Mouse (Mus musculus): ENCODE data around the gene Ttll11. TPM values are rescaled to one million over a fixed set of nuclear protein-coding genes. Genes with fewer than 3 reads are reported as not detected.

The Ttll11 gene
- polyA plus RNA-seq, 1 experiment: not detected

DNA sequence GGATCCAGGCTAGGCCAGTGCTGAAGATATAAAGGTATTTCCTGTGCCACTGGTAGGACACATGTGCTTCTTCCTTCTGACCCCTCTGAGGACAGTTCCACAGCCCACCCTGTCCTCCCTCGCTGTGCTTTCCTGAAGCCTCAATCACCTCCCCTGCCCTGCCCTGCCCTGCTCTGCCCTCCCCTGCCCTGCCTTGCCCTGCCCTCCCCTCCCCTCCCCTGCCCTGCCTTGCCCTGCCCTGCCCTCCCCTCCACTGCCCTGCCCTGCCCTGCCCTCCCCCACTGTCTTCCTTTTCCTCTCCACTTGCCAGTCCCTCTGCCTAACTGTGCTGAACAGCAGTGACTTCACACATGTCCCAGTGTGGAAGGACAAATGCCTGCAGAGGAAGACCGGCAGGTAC lies 160.8 kb downstream of the Ttll11 start:
- TF ChIP-seq POLR2A (IDR thresholded peaks at IDR 0.05; ENCODE audit: borderline replicate concordance, low read depth, low read length) (no peak), CTCF (IDR thresholded peaks at IDR 0.05; ENCODE audit: low read depth, low read length) (no peak)
- H3K27ac ChIP-seq (ENCODE audit: insufficient read depth, low read depth, low read length): no peak overlapping the region
- no peaks in the 10 kb centered on the region for H3K4me1 ChIP-seq (ENCODE audit: control insufficient read depth, insufficient read depth, low read length)
- no peak overlapping the region for H3K4me3 ChIP-seq (ENCODE audit: insufficient read depth, low read length)

DNA sequence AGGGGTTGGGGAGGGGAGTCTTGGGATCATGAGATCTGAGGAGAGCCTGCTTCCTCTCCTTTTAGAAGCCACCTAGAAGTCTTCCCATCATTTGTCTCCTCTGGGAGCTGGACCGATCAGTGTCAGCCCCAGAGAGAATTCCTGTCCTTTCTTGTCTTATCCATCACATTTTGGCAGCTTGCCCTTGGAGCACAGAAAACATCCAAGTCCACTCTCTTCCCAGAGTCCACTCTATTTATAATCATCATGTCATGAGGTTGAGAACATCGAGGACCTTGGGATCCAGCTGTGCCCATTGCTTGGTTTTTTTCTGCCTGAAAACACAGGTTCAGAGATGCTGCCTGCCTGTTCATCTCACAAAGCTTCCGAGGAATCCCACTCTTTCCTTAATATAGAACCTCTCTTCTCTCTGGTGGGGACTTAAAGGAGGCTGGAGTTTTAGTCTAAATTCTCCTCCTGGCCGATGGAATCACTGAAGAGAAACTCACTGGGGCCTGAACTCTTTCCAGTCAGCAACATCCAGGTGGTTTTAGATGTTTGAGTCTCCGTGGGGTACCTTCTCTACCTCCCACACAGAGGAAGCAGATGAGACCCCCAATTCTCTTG lies 163.6 kb downstream of the Ttll11 start:
- TF ChIP-seq POLR2A (IDR thresholded peaks at IDR 0.05; ENCODE audit: borderline replicate concordance, low read depth, low read length) (no peak), CTCF (IDR thresholded peaks at IDR 0.05; ENCODE audit: low read depth, low read length) (no peak)
- Histone ChIP-seq H3K4me1 (ENCODE audit: control insufficient read depth, insufficient read depth, low read length) (no peaks in the 10 kb centered on the region), H3K27ac (ENCODE audit: insufficient read depth, low read depth, low read length) (no peak overlapping the region), H3K4me3 (ENCODE audit: insufficient read depth, low read length) (no peak overlapping the region)

DNA sequence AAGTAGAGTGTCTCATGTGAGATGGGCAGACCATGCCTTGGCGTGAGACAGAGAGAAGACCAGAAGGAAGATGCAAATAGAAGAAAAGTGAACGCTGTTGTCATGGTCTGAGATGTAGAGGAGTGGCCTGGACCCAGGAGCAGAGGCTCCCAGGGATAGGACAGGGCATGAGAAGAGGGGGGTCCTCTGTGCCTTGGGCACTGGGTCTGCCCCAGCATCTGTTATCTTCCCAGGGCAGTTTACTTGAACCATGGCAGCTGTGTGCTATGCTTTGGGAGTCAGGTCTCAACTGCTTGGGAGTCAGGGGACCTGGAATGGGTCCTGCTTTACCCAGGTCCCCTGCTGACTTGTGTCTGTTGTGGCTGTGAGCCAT lies 167.2 kb downstream of the Ttll11 start:
- TF ChIP-seq CTCF (IDR thresholded peaks at IDR 0.05; ENCODE audit: low read depth, low read length) (no peak), POLR2A (IDR thresholded peaks at IDR 0.05; ENCODE audit: borderline replicate concordance, low read depth, low read length) (no peak)
- H3K27ac ChIP-seq (ENCODE audit: insufficient read depth, low read depth, low read length): no peak overlapping the region
- no peaks in the 10 kb centered on the region for H3K4me1 ChIP-seq (ENCODE audit: control insufficient read depth, insufficient read depth, low read length)
- H3K4me3 ChIP-seq (ENCODE audit: insufficient read depth, low read length): no peak overlapping the region

DNA sequence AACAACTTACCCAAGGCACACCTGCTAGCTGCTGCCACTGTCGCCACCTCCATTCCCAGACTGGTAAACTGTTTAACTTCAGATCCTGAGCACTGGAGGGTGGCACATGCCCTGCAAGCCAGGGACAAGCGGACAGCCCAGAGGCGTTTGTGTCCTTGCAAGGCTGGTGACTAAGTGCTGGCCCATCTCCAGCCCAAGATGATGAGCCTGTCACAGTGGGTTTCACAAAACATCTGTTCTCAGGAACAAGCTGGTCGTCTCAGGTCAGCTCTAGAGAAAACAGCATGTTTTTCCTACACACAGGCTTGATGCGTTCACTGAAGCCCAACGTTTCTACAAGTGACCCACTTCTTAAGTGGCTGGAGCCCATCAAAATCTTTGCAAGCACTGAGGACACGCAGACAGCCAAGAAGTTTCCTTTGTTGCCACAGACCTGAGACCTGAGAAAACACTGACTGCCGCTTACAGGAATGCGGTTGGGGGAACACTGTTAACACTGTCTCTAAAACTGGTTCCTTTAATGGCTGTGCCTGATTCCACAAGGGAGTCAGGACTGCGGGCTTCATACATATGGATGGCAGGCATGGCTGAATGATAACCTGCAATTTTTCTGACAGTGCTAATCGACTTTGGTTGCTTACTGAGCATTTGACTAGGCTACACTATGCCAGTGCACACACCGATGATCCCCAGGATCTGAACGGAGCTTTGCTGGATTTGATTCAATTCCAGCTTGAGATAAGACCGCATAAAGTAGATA lies 167.7 kb downstream of the Ttll11 start:
- Histone ChIP-seq H3K4me3 (ENCODE audit: insufficient read depth, low read length) (no peak overlapping the region), H3K4me1 (ENCODE audit: control insufficient read depth, insufficient read depth, low read length) (no peaks in the 10 kb centered on the region), H3K27ac (ENCODE audit: insufficient read depth, low read depth, low read length) (no peak overlapping the region)
- TF ChIP-seq POLR2A (IDR thresholded peaks at IDR 0.05; ENCODE audit: borderline replicate concordance, low read depth, low read length): no peak

DNA sequence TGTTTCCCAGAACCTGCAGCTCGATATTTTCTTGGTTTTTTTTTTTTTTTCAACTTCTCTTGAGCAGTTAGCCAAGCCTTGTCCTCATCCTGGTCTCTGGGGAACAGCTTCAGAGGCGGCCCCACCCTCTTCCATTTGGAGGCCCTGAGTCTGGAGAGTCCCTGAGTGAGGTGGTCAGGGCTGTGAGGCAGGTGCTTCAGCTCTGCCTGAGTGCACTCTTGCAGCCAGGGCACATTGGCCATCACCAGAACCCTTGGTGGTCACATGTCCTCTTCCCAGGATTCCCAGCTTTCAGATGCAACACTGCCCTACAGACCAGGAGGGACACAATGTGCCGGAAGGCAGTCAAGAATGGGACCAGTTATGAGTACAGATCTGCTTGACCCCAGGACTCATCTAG lies 169.7 kb downstream of the Ttll11 start:
- no peak for TF ChIP-seq CTCF (IDR thresholded peaks at IDR 0.05; ENCODE audit: low read depth, low read length)
- TF ChIP-seq POLR2A (IDR thresholded peaks at IDR 0.05; ENCODE audit: borderline replicate concordance, low read depth, low read length): no peak
- Histone ChIP-seq H3K4me3 (ENCODE audit: insufficient read depth, low read length) (no peak overlapping the region), H3K27ac (ENCODE audit: insufficient read depth, low read depth, low read length) (no peak overlapping the region), H3K4me1 (ENCODE audit: control insufficient read depth, insufficient read depth, low read length) (no peaks in the 10 kb centered on the region)

DNA sequence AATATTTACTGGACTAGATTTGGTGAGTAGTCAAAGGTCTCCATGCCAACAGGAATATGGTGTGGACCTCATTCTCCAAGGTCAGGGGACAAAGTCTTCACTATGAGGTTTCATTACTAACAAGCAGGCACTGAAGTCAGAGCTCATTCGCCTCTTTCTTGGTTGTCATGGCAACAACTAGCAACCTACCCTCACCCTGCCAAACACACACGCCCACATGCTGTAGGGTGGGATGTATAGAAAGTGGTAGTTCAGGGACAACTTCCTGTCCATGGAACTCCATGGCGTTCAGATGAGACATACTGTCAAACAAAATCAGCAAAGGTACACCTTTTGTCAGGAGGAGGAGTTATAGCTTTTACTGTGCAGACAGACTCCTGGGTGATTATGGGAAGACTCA lies 170.6 kb downstream of the Ttll11 start:
- TF ChIP-seq CTCF (IDR thresholded peaks at IDR 0.05; ENCODE audit: low read depth, low read length) (no peak), POLR2A (IDR thresholded peaks at IDR 0.05; ENCODE audit: borderline replicate concordance, low read depth, low read length) (no peak)
- Histone ChIP-seq H3K4me1 (ENCODE audit: control insufficient read depth, insufficient read depth, low read length) (no peaks in the 10 kb centered on the region), H3K27ac (ENCODE audit: insufficient read depth, low read depth, low read length) (no peak overlapping the region), H3K4me3 (ENCODE audit: insufficient read depth, low read length) (no peak overlapping the region)

DNA sequence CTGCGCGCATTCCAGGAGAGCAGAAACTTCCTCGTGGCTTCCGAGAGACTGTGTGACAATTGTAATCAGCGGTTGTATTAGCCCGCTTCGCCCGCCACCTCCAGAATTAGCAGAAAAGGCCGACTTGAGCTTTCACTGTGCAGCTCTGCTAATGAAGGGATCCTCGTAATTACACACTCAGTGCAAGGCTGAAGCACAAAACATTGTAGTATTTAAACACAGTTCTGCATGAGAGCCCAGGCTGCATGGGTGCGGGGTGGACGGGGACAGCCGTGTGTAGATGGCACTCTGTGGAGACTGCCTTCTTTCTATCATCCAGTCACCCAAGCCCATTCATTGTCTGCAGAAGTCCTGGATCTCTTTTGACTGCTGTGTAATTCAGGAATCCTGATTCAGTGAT lies 173.8 kb downstream of the Ttll11 start:
- no peak overlapping the region for H3K4me3 ChIP-seq (ENCODE audit: insufficient read depth, low read length)
- TF ChIP-seq CTCF (IDR thresholded peaks at IDR 0.05; ENCODE audit: low read depth, low read length): no peak
- no peaks in the 10 kb centered on the region for H3K4me1 ChIP-seq (ENCODE audit: control insufficient read depth, insufficient read depth, low read length)
- H3K27ac ChIP-seq (ENCODE audit: insufficient read depth, low read depth, low read length): no peak overlapping the region

DNA sequence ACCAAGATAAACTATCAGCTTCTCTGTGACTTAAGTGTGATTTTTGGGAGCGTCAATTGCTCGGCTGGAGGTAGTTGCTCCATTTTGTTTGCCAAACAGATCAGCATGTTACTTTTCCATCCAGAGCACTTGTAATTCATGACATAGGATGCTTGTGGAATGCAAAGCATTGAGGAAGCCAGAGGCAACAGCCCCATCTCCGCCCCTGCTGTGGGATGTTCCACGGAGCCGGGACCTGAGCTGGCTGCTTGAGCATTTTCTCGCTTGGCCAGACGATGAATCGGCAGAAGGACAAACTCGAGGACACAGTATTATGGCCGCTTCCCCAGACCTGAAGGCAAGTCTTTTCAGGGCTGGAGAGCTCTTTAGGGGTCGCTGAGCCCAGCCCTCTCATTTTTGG lies 176.6 kb downstream of the Ttll11 start:
- Histone ChIP-seq H3K4me1 (ENCODE audit: control insufficient read depth, insufficient read depth, low read length) (no peaks in the 10 kb centered on the region), H3K27ac (ENCODE audit: insufficient read depth, low read depth, low read length) (no peak overlapping the region), H3K4me3 (ENCODE audit: insufficient read depth, low read length) (no peak overlapping the region)
- TF ChIP-seq POLR2A (IDR thresholded peaks at IDR 0.05; ENCODE audit: borderline replicate concordance, low read depth, low read length): no peak
- TF ChIP-seq CTCF (IDR thresholded peaks at IDR 0.05; ENCODE audit: low read depth, low read length): no peak

DNA sequence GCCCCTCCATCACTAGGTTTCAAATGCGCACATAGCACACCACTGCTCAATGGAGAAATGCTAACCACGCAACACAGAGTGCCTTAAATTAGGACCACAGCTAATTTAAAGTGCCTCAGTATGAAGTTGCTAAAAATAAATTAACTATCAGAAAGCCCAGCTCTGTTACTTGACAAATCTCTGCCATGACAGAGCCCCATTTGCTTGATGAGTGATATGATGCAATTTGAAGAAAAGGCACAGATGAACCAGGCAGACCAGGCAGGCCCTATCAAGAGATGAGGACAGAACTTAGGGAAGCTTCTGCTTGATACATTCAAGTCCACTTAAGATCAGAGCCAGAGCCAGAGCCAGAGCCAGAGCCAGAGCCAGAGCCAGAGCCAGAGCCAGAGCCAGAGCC lies 178.0 kb downstream of the Ttll11 start:
- TF ChIP-seq CTCF (IDR thresholded peaks at IDR 0.05; ENCODE audit: low read depth, low read length) (no peak), POLR2A (IDR thresholded peaks at IDR 0.05; ENCODE audit: borderline replicate concordance, low read depth, low read length) (no peak)
- Histone ChIP-seq H3K4me1 (ENCODE audit: control insufficient read depth, insufficient read depth, low read length) (no peaks in the 10 kb centered on the region), H3K4me3 (ENCODE audit: insufficient read depth, low read length) (no peak overlapping the region), H3K27ac (ENCODE audit: insufficient read depth, low read depth, low read length) (no peak overlapping the region)

DNA sequence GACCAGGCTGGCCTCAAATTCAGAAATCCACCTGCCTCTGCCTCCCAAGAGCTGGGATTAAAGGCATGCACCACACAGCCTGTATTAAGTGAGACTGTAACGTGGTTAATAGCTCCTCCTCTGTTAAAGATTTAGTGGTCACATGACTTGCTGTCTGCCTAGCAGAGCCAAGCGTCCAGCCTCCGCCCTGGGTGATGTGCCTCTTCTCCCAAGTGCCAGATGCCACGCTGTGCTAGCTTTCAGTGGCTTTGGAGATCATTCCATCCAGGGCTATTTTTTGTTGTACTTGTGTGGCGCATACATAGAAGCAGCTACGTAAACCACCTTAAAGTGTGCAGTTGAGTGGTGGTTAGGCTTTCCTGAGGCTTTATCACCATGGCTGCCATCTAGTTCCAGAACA lies 180.6 kb downstream of the Ttll11 start:
- Histone ChIP-seq H3K4me3 (ENCODE audit: insufficient read depth, low read length) (no peak overlapping the region), H3K27ac (ENCODE audit: insufficient read depth, low read depth, low read length) (no peak overlapping the region), H3K4me1 (ENCODE audit: control insufficient read depth, insufficient read depth, low read length) (no peaks in the 10 kb centered on the region)
- TF ChIP-seq POLR2A (IDR thresholded peaks at IDR 0.05; ENCODE audit: borderline replicate concordance, low read depth, low read length): no peak
- TF ChIP-seq CTCF (IDR thresholded peaks at IDR 0.05; ENCODE audit: low read depth, low read length): no peak

All from bone marrow macrophage, adult 2 months (primary cell).